Mouse (Mus musculus) right cerebral cortex, postnatal 14 days (tissue): ENCODE measurements around the gene Wdr75.
A peak's percentile ranks its signal among the peaks of the same experiment; 100 is the strongest.

Experiments
- DNase-seq: peaks from one replicate; pipeline ENCODE4 v3.0.0; 2022

The Wdr75 gene

DNA sequence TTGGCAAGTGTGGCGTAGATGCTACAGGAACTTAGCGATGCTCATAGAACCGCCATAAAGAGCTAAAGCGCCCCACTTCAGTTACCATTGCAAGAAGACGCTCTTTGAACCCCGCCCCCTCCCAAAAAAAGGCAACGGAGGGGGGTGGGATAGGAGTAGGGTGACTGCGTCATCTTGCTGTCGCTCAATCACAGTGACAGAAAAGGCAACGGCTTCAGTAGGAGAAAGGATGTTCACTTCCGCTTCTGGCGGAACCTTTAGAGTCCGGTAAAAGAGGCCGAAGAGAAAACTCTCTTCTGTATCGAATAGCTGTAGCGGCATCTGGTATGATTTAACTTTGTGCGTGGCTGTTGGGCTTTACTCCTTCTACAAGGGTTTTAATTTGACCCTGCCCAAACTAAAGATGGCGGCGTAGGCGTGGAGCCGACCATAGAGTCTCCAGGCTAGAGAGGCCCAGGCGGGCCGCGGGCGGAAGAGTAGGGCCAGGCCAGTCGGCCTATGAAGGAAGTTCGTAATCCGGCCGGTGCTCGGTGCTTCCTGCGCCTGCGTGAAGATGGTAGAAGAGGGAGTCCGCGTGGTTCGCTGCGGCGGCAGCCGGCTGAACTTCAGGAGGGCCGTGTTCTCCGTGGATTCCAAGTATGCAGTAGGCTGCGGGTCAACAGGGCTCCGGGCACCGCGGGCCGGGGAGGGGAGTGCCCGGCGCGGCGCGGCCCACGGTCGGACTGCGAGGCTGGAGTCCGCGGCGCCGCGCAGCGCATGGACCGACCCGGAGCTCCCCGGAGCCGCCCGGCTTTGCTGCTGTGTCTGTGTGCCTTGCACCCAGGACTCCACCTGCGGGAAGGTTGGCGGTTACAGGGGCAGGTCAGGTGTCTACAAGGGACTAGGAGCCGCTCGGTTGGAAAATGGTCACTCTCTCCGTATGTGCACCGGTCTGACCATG is at the start of gene Wdr75:
Wdr75 (plus strand) TSS at position 198 of the 940 bp plus-strand sequence.
- peak; percentile 96 for DNase-seq

GRCm38 (mm10) chr1:45755902-45756301 is 39.1 kb upstream of the Wdr75 start:
- no peak for DNase-seq

DNA sequence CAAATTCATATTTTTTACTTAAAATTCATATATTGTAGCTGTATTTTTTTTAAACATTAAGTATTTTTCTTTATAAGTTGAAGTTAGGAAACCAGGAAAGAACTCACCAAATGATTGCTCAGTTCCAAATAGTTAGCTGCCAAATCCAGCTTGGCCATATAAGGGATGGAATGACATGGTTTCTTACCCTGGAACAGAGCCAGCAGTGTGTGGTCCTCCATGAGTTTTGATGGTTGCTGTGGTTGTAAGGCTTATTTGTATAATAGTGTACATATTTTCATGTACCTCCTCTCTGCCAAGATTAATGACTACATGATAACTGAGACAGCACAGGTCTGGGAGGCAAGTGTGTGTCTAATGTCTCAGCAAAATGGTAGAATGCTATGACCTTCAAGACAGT is 38.3 kb upstream of the Wdr75 start:
- DNase-seq = no peak

GRCm38 (mm10) chr1:45758011-45758410 is 37.0 kb upstream of the Wdr75 start:
- DNase-seq = no peak

GRCm38 (mm10) chr1:45760667-45761467 is 34.1 kb upstream of the Wdr75 start:
- DNase-seq = no peak

- DNase-seq = no peak
Measured at GRCm38 (mm10) chr1:45761468-45761795, 33.5 kb upstream of the Wdr75 start.

DNA sequence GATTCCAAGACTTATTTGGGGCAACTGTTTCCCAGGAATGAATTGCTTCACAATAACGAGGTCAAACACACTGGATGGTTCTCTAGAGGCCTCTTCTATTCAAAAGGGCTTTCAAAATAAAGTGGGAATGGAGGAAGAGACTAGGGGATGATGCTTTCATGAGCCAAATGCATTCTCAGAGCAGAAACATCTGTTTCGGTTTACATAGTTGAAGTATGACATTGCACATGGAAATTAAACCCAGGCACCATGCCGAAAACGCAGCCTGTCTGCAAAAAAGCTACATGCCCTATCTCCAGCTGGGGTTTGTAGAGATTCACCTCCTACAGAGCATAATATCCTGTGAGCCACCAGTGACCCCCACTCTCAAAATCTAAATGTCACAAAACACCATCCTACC is 29.3 kb upstream of the Wdr75 start:
- no peak for DNase-seq

DNA sequence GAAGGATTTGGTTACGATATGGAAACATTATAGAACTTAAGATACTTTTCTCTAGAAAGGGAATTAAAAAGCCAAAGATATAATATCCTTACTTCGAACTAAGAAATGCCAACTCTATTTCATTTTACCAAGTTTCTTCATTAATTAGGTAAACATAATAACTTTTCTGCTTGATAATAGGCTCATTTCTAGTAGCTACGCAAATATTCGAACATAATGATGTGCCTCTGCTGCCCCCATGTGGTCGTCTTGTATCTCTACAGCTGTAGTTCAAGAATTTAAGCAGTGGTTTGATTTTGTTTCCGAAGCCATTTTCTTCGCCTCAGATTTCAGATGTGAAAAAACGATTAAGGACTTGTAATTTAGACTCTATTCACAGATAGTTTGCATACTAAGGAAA is 28.8 kb upstream of the Wdr75 start:
- DNase-seq = peak; percentile 86

GRCm38 (mm10) chr1:45767533-45767932 is 27.4 kb upstream of the Wdr75 start:
- DNase-seq = no peak

DNA sequence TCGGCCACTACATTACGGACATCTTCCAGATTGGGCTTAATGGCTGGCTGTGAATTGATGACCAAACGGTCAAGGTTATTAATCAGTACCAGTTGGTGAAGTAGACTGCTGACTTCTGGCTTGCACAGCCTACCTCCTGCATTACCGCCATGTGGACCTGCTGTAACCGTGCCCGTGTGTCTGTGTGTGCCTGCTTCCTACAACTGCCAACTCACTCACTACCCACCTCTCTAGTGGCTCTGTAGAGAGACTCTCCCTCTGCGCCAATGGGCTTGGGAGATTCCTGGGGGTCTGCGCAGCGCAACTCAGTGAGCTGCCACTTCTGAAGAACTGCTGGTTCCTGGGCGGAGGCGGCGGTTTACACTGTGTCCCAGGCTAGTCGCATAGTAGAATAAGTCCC is 25.6 kb upstream of the Wdr75 start:
- DNase-seq = no peak

GRCm38 (mm10) chr1:45770051-45770450 is 24.9 kb upstream of the Wdr75 start:
- no peak for DNase-seq

GRCm38 (mm10) chr1:45780606-45781288 is 14.2 kb upstream of the Wdr75 start:
- DNase-seq = no peak

GRCm38 (mm10) chr1:45816889-45817288 is 21.9 kb downstream of the Wdr75 start:
- no peak for DNase-seq

DNA sequence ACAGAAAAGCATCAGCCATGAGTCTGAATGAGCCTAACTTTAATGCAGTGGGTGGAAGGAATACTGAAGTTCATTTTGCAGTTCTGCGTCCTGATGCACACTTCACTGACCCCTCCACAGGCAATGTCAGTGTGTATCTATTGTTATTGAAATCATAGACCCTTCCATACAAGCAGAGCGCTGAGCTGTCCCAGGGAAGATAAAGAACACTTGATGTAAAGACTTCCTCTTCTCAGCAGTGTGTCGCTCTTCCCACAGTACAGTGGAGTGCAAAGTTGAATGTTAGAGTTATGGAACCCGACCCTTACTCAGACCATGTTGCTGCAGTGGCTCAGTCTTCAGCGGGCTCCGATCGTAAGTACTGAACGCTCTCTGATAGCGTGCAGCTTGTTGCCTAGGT is 23.6 kb downstream of the Wdr75 start:
- no peak for DNase-seq

DNA sequence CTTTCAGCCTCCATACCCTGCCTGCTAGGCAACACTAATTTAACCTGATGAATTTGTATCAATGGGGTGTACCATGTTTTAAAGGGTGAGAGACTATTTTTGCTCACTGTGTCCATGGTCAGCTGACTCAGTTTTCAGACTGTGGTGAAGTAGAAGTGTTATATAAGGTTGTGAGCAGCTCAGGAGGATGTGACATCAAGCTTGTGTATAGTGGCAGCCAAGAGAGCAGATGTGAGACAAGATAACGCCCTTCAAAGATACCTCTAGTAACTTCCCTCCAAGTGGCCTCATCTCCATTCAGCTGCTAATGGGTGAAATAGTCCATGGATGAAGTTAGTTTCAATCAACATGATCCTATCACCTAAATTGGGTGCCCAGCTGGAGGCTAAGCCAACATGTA is 29.5 kb downstream of the Wdr75 start:
- no peak for DNase-seq

- peak; percentile 68 for DNase-seq
Measured at GRCm38 (mm10) chr1:45825140-45825539, 30.2 kb downstream of the Wdr75 start.

DNA sequence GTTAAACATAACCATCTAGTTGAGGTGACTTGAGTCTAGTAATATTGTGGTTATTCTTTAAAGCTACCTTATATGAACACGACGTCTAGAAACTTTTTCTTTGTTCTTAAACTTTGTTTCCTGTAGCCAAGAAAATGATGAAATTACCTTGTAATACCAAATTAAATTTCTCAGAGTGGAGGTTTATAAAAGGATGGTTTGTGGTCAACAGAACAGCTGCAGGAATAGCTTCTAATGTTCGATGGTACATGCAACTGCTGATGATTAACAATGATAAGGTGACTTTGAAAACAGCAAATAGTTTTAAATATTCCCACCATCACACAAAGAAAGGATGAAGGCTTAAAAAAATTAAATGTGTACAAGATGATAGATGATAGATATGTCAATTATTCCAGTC is 30.7 kb downstream of the Wdr75 start:
- no peak for DNase-seq

DNA sequence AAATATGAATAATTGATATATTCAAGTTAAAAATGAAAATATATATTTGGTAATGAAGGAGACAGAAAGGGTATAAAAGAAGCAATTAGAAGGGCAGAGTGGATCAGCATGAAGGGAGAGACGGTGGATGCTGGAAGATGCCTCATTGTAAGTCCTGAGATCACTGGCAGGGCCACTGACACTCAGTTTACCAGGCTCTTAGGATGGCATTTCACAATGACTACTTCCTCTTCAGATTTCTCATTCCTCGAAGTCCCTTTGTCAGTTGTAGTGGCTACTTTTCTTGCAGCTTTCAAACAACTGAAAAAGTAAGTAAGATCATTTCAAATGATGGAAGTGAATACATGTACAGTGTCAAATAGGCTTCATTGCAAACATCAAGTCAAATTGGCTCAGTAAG is 31.2 kb downstream of the Wdr75 start:
- no peak for DNase-seq

- no peak for DNase-seq
Measured at GRCm38 (mm10) chr1:45826796-45827195, 31.8 kb downstream of the Wdr75 start.

GRCm38 (mm10) chr1:45830453-45831206 is 35.7 kb downstream of the Wdr75 start:
- DNase-seq = no peak

DNA sequence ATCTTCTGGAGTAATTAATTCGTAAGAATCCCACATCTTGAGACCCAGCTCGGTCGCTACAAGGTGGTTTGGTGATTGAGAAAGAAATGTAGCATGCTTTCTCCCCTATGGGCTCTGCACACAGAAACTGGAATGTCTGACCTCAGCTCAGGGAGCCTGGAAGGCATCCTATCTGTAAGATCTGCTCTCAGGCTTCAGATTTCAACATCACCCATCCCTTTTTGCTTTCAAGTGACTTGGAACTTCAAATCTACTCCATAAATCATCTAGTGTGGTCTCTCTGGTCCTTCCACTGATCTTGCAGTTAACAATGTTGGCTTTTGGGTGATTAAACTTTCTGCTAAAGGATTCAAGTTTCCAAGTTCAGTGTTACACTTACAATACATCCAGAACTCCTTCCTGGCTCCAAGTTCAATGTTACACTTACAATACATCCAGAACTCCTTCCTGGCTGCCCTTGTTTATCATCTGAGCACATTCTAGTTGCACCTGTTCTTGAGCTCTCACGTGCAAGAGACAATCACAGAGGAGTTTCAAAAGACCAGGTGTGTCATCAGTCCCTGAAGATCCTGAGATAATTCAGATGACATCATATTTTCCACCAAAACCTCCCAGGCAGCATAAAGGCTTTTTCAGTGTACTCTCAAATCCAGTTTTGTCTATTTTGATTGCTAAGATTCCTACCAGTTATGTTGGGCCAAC is 40.5 kb downstream of the Wdr75 start:
- no peak for DNase-seq

DNA sequence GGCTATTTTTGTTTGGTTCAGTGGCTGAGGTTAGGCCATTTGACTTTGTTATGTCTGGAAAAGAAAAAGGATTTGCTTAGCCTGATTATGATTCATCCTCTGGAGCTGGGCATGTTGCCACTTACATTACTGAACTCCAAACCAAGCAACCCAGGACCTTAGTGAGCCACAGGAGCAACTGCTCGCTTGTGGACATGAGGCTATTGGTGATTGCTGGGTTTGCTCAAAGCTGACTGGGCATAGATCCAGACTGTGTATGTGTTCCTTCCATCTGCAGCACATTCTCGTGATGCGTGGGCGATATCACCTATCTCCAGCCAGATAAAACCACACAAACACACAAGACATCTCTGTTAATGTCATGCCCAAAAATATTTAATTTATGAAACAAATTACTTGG is 42.8 kb downstream of the Wdr75 start:
- DNase-seq = peak; percentile 8
